Mouse (Mus musculus) ovary, postnatal 10 days (tissue): Measurements from ENCODE around the gene 2210010C04Rik.

Experiments
- DNase-seq: peaks from one replicate; pipeline ENCODE4 v3.0.0; 2022; ENCODE audit warnings: low spot score

2210010C04Rik gene

GRCm38 (mm10) chr6:41035409-41035808 lies at the start of gene 2210010C04Rik:
Gene 2210010C04Rik, minus strand, starts transcription at chr6:41035509.
- DNase-seq: no peak

- no peak for DNase-seq
Observed at GRCm38 (mm10) chr6:41080121-41080520, 44.8 kb upstream of the 2210010C04Rik start.

- no peak for DNase-seq
Observed at GRCm38 (mm10) chr6:41078539-41079303, 43.4 kb upstream of the 2210010C04Rik start.

- DNase-seq: no peak
Observed at GRCm38 (mm10) chr6:41075753-41076152, 40.4 kb upstream of the 2210010C04Rik start.

- DNase-seq: no peak
Observed at GRCm38 (mm10) chr6:41063332-41063731, 28.0 kb upstream of the 2210010C04Rik start.

GRCm38 (mm10) chr6:41062746-41063145 lies 27.4 kb upstream of the 2210010C04Rik start:
- DNase-seq: no peak

- DNase-seq: no peak
Observed at GRCm38 (mm10) chr6:41062081-41062480, 26.8 kb upstream of the 2210010C04Rik start.

GRCm38 (mm10) chr6:41061085-41061484 lies 25.8 kb upstream of the 2210010C04Rik start:
- no peak for DNase-seq

GRCm38 (mm10) chr6:41057653-41058052 lies 22.3 kb upstream of the 2210010C04Rik start:
- no peak for DNase-seq

- DNase-seq: no peak
Observed at GRCm38 (mm10) chr6:41055581-41055980, 20.3 kb upstream of the 2210010C04Rik start.

- no peak for DNase-seq
Observed at GRCm38 (mm10) chr6:41054379-41054778, 19.1 kb upstream of the 2210010C04Rik start.

- DNase-seq: no peak
Observed at GRCm38 (mm10) chr6:41051824-41052223, 16.5 kb upstream of the 2210010C04Rik start.

- DNase-seq: no peak
Observed at GRCm38 (mm10) chr6:41048602-41049001, 13.3 kb upstream of the 2210010C04Rik start.

- no peak for DNase-seq
Observed at GRCm38 (mm10) chr6:41047961-41048360, 12.7 kb upstream of the 2210010C04Rik start.

GRCm38 (mm10) chr6:41047202-41047601 lies 11.9 kb upstream of the 2210010C04Rik start:
- DNase-seq: no peak

GRCm38 (mm10) chr6:41046553-41046952 lies 11.2 kb upstream of the 2210010C04Rik start:
- DNase-seq: no peak

GRCm38 (mm10) chr6:41044753-41045152 lies 9.4 kb upstream of the 2210010C04Rik start:
- no peak for DNase-seq

- DNase-seq: no peak
Observed at GRCm38 (mm10) chr6:41044314-41044713, 9.0 kb upstream of the 2210010C04Rik start.

- DNase-seq: no peak
Observed at GRCm38 (mm10) chr6:41032802-41033201, 2.5 kb downstream of the 2210010C04Rik start.

GRCm38 (mm10) chr6:41032231-41032630 lies 3.1 kb downstream of the 2210010C04Rik start:
- DNase-seq: no peak

GRCm38 (mm10) chr6:41030821-41031220 lies 4.5 kb downstream of the 2210010C04Rik start:
- DNase-seq: no peak

GRCm38 (mm10) chr6:41027053-41027452 lies 8.3 kb downstream of the 2210010C04Rik start:
- no peak for DNase-seq

- no peak for DNase-seq
Observed at GRCm38 (mm10) chr6:41025873-41026650, 9.2 kb downstream of the 2210010C04Rik start.
